14 mouse cellular contexts compared by ENCODE assay signal in genomic region chr1:135536326-135536725, GRCm38 (mm10).
DNase-seq lines count a peak whose midpoint lies in the region; ATAC-seq and TF ChIP-seq lines count a peak whose summit lies in the region.
"Had no signal": no experiment of that assay in that cellular context is flagged by ENCODE, and none has a peak within 500 bp of the region (broad histone marks: within the 10 kb centered on the region; RNA-seq: fewer than 3 reads in every experiment).

No protein-coding gene starts in this region.

- intact Hi-C loops in heart, adult 2 months (cut with DNase I) = no loop called here

- 42% methylated on average over 2 of the region's 2 CpGs for WGBS in heart, adult 2 months
- 51% methylated on average over 2 of the region's 2 CpGs for WGBS in limb, embryonic 15.5 days

- peak; percentile 98 for DNase-seq in heart, adult 11 months
- DNase-seq in heart, adult 8-10 months (ENCODE audit: low spot score) = no peak
- DNase-seq in CH12.LX (ENCODE audit: extremely low read depth) = peak; percentile 65
- peak in 1 of 2 experiments; percentile 58 for DNase-seq in heart, adult 2 months
- no peak for DNase-seq in layer of hippocampus, postnatal 10 days (ENCODE audit: low spot score in 2 of 2)
- no peak for DNase-seq in right cerebral cortex, postnatal 14 days
- DNase-seq in urinary bladder, postnatal 4 days (ENCODE audit: low spot score in 2 of 2) = no peak
- DNase-seq: cerebellum, adult 11 months; liver; midbrain, embryonic 14.5 days had no signal

- no peak overlapping the region for H3K27ac ChIP-seq in CH12.LX (ENCODE audit: insufficient read depth, low read depth)
- peak overlapping the region; percentile 55 for H3K27ac ChIP-seq in heart, adult 2 months
- H3K27ac ChIP-seq in limb, embryonic 15.5 days = peak overlapping the region; percentile 27; the same call in 1 of the 2 replicates
- H3K27ac ChIP-seq: embryonic facial prominence, embryonic 15.5 days; kidney, postnatal 0 days had no signal

- in situ Hi-C loops in CH12.LX (cut with MboI; ENCODE audit: low pct_ligation_motif_present, low pct_unique_long_range_greater_than_20kb, low sequenced_read_pairs) = no loop called here

- no peaks in the 10 kb centered on the region for H3K9me3 ChIP-seq in CH12.LX (replicated peaks; ENCODE audit: low read length)
- no peaks in the 10 kb centered on the region for H3K9me3 ChIP-seq in limb, embryonic 15.5 days
- H3K9me3 ChIP-seq: embryonic facial prominence, embryonic 15.5 days had no signal

- no peak overlapping the region for H3K4me2 ChIP-seq in CH12.LX (ENCODE audit: insufficient read depth, low read depth, poor library complexity, severe bottlenecking)
- no peak overlapping the region for H3K4me2 ChIP-seq in limb, embryonic 15.5 days
- H3K4me2 ChIP-seq: embryonic facial prominence, embryonic 15.5 days had no signal

- peaks cover 21 to 70% of the 10 kb centered on the region in 2 experiments for H3K4me1 ChIP-seq in CH12.LX (ENCODE audit: control insufficient read depth in 1 of 2, insufficient read depth in 2 of 2)
- peaks cover 9% of the 10 kb centered on the region for H3K4me1 ChIP-seq in heart, adult 2 months (ENCODE audit: control insufficient read depth, insufficient read depth, low read length)
- peaks cover 26% of the 10 kb centered on the region; the same call in 1 of the 2 replicates for H3K4me1 ChIP-seq in limb, embryonic 15.5 days

- no peak overlapping the region for H3K4me3 ChIP-seq in CH12.LX (replicated peaks in 1 of 3; ENCODE audit: low read depth in 2 of 3, low read length in 2 of 3, poor library complexity in 1 of 3)
- no peak overlapping the region for H3K4me3 ChIP-seq in heart, adult 2 months
- no peak overlapping the region for H3K4me3 ChIP-seq in limb, embryonic 15.5 days
- H3K4me3 ChIP-seq: embryonic facial prominence, embryonic 15.5 days had no signal

- no peaks in the 10 kb centered on the region for H3K27me3 ChIP-seq in CH12.LX (replicated peaks)
- no peaks in the 10 kb centered on the region for H3K27me3 ChIP-seq in heart, adult 2 months (ENCODE audit: control insufficient read depth, insufficient read depth, low read length)
- no peaks in the 10 kb centered on the region for H3K27me3 ChIP-seq in limb, embryonic 15.5 days
- H3K27me3 ChIP-seq: embryonic facial prominence, embryonic 15.5 days had no signal

- TF ChIP-seq RAD21 in CH12.LX (IDR thresholded peaks at IDR 0.05; ENCODE audit: low read depth, low read length) = no peak

- no peak for TF ChIP-seq CTCF in CH12.LX (conservative IDR thresholded peaks at IDR 0.05 in 1 of 2, IDR thresholded peaks at IDR 0.05 in 1 of 2; ENCODE audit: low read depth in 2 of 2, low read length in 2 of 2)
- TF ChIP-seq CTCF in heart, adult 2 months (IDR thresholded peaks at IDR 0.05) = no peak

- TF ChIP-seq POLR2A in CH12.LX (IDR thresholded peaks at IDR 0.05; ENCODE audit: low read depth, low read length) = no peak
- TF ChIP-seq POLR2A in heart, adult 2 months (IDR thresholded peaks at IDR 0.05; ENCODE audit: insufficient read depth, low read depth, low read length) = no peak

- dilution Hi-C loops in CH12.LX (cut with MboI; ENCODE audit: extremely low pct_ligation_motif_present, extremely low pct_unique_long_range_greater_than_20kb, low sequenced_read_pairs) = no loop called here

- ATAC-seq in limb, embryonic 15.5 days (ENCODE audit: insufficient number of reproducible peaks, low FRiP score, low TSS enrichment, low read depth) = no peak
- ATAC-seq: CD4-positive, CD25-positive, alpha-beta regulatory T cell, adult 4 months had no signal

- no peaks in the 10 kb centered on the region for H3K36me3 ChIP-seq in CH12.LX (replicated peaks in 1 of 2; ENCODE audit: control insufficient read depth in 1 of 2, insufficient read depth in 1 of 2, low read length in 1 of 2)
- no peaks in the 10 kb centered on the region for H3K36me3 ChIP-seq in heart, adult 2 months (ENCODE audit: control insufficient read depth, insufficient read depth, low read length)
- H3K36me3 ChIP-seq in limb, embryonic 15.5 days = peaks cover 8% of the 10 kb centered on the region; the same call in 1 of the 2 replicates
- H3K36me3 ChIP-seq: embryonic facial prominence, embryonic 15.5 days had no signal

- no peak overlapping the region for H3K9ac ChIP-seq in CH12.LX (ENCODE audit: insufficient read depth, low read depth)
- no peak overlapping the region for H3K9ac ChIP-seq in heart, adult 2 months (ENCODE audit: low read depth, low read length)
- no peak overlapping the region for H3K9ac ChIP-seq in limb, embryonic 15.5 days
- H3K9ac ChIP-seq: embryonic facial prominence, embryonic 15.5 days had no signal

- no peak; the same call in 1 of the 2 replicates for TF ChIP-seq EP300 in CH12.LX (IDR thresholded peaks at IDR 0.05; ENCODE audit: low read length)
- no peak for TF ChIP-seq EP300 in heart, adult 2 months (IDR thresholded peaks at IDR 0.05; ENCODE audit: insufficient read depth, low read depth, low read length)

- no peaks in the 10 kb centered on the region for H3K79me2 ChIP-seq in CH12.LX (replicated peaks; ENCODE audit: control insufficient read depth, extremely low read depth, insufficient read depth, poor library complexity, severe bottlenecking)
- H3K79me2 ChIP-seq in heart, adult 2 months (replicated peaks; ENCODE audit: control insufficient read depth, insufficient read depth, low read length) = no peaks in the 10 kb centered on the region

TF ChIP-seq in CH12.LX, 34 proteins besides CTCF, POLR2A, EP300 and RAD21:
- no peak for TF ChIP-seq ELF1 (IDR thresholded peaks at IDR 0.05; ENCODE audit: low read depth, low read length)
- TF ChIP-seq JUN (IDR thresholded peaks at IDR 0.05; ENCODE audit: insufficient read depth, low read depth, low read length) = peak; percentile 67; the same call in 1 of the 2 replicates
- peak; percentile 15; the same call in 1 of the 2 replicates for TF ChIP-seq CHD2 (IDR thresholded peaks at IDR 0.05; ENCODE audit: low read length)
- peak; percentile 71 for TF ChIP-seq JUND (conservative IDR thresholded peaks at IDR 0.05; ENCODE audit: low read depth, low read length)
- TF ChIP-seq ETS1 (conservative IDR thresholded peaks at IDR 0.05; ENCODE audit: low read depth, low read length) = peak; percentile 91
- TF ChIP-seq KAT2A (IDR thresholded peaks at IDR 0.05; ENCODE audit: insufficient replicate concordance, low read length) = no peak
- peak; percentile 46 for TF ChIP-seq IRF4 (IDR thresholded peaks at IDR 0.05; ENCODE audit: low read depth, low read length)
- TF ChIP-seq TBP (conservative IDR thresholded peaks at IDR 0.05; ENCODE audit: low read depth, low read length) = no peak
- no peak for TF ChIP-seq E2F4 (IDR thresholded peaks at IDR 0.05; ENCODE audit: insufficient replicate concordance, low read depth, low read length)
- no peak for TF ChIP-seq ZC3H11A (IDR thresholded peaks at IDR 0.05; ENCODE audit: low read depth, low read length)
- TF ChIP-seq NRF1 (IDR thresholded peaks at IDR 0.05; ENCODE audit: low read depth, low read length) = no peak

Comparison
In these comparisons a context has a peak if more than half of its experiments do, and no peak if none do; other contexts are left out.
1. DNase-seq: peak in heart, adult 11 months (single experiment) and CH12.LX (single experiment); none in heart, adult 8-10 months (single experiment), layer of hippocampus, postnatal 10 days (0 of 2), right cerebral cortex, postnatal 14 days (single experiment) and urinary bladder, postnatal 4 days (0 of 2).